Mouse (Mus musculus) C2C12 (cell line): ENCODE data around the gene Nav2. TPM values are rescaled to one million over a fixed set of nuclear protein-coding genes. Genes with fewer than 3 reads are reported as not detected.

Experiments
- H3K27me3 ChIP-seq: one replicate; pipeline ENCODE4 v1.6.1; 2011; ENCODE audit not compliant: control insufficient read depth, insufficient read depth, insufficient read length
- H3K36me3 ChIP-seq: one replicate; pipeline ENCODE4 v1.6.1; 2011; ENCODE audit not compliant: control insufficient read depth, insufficient read depth
- H3K4me3 ChIP-seq: one replicate; pipeline ENCODE4 v1.5.1; 2011; ENCODE audit warnings: mild to moderate bottlenecking, control low read depth; ENCODE audit not compliant: poor library complexity, insufficient read depth, severe bottlenecking
- H3K79me2 ChIP-seq: one replicate; pipeline ENCODE4 v1.6.1; 2011; ENCODE audit not compliant: control insufficient read depth, insufficient read depth
- H3K79me3 ChIP-seq: one replicate; pipeline ENCODE4 v1.6.1; 2011; ENCODE audit warnings: low read depth, control low read depth
- H3ac ChIP-seq: one replicate; pipeline ENCODE3; 2011; ENCODE audit warnings: low read depth; ENCODE audit not compliant: control insufficient read depth, insufficient read length
- CEBPB ChIP-seq: IDR thresholded peaks from one replicate; pipeline ENCODE4 v1.6.1; 2011; ENCODE audit warnings: low read depth, mild to moderate bottlenecking, control low read depth, moderate library complexity
- CTCF ChIP-seq: IDR thresholded peaks from one replicate; pipeline ENCODE4 v1.5.1; 2011; ENCODE audit not compliant: control insufficient read depth, insufficient read depth, insufficient read length
- FOSL1 ChIP-seq: IDR thresholded peaks from one replicate; pipeline ENCODE4 v1.8.0; 2011; ENCODE audit warnings: mild to moderate bottlenecking, low read length; ENCODE audit not compliant: poor library complexity, insufficient read depth, severe bottlenecking
- MAX ChIP-seq: IDR thresholded peaks from one replicate; pipeline ENCODE4 v1.6.1; 2011; ENCODE audit warnings: mild to moderate bottlenecking, control low read depth
- MYOD1 ChIP-seq: IDR thresholded peaks from one replicate; pipeline ENCODE4 v1.6.1; 2011; ENCODE audit warnings: low read depth; ENCODE audit not compliant: control insufficient read depth, insufficient read length
- MYOG ChIP-seq: IDR thresholded peaks from one replicate; pipeline ENCODE4 v1.6.1; 2011; ENCODE audit not compliant: control insufficient read depth, insufficient read length; ENCODE audit errors: extremely low read depth
- USF1 ChIP-seq: IDR thresholded peaks from one replicate; pipeline ENCODE4 v1.6.1; 2011; ENCODE audit warnings: low read depth, mild to moderate bottlenecking, control low read depth, moderate library complexity
- polyA plus RNA-seq: library from polyadenylated mRNA; unstranded; fragments of >200 nt; fragmentation: generic; extraction: Trizol; gene quantifications from one replicate; pipeline ENCODE4 v1.2.1, GENCODE M21; 2012; ENCODE audit warnings: missing spikeins

Nav2 gene
- polyA plus RNA-seq, 1 experiment, result 4.7 TPM

DNA sequence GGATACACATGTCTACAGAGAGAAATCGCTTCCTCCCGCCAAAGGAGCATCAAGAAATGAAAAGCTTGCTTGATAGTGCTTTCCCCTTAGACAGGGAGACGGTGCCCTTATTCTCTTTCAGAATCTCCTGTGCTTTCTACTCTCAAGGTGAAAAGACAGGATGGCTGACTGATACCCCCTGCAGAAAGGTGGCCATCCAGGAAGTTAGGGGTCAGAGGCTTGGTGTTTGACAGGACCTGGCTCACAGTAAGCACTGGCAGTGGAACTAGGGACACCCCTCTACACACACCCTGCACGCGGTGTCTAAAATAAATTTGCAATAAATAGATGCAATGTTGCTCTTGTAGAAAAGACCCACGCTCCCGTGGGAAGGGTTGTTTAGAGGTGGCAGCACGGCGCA is 723.4 kb downstream of the Nav2 start:
- H3K36me3 ChIP-seq, result no peaks in the 10 kb centered on the region
- H3K4me3 ChIP-seq, result no peak overlapping the region
- no peaks in the 10 kb centered on the region for H3K79me2 ChIP-seq
- H3K79me3 ChIP-seq, result no peaks in the 10 kb centered on the region
- TF ChIP-seq MAX (no peak), MYOG (no peak), CEBPB (no peak), CTCF (no peak), USF1 (no peak), MYOD1 (no peak), FOSL1 (no peak)
- no peak overlapping the region for H3ac ChIP-seq
- peaks cover 25% of the 10 kb centered on the region for H3K27me3 ChIP-seq

DNA sequence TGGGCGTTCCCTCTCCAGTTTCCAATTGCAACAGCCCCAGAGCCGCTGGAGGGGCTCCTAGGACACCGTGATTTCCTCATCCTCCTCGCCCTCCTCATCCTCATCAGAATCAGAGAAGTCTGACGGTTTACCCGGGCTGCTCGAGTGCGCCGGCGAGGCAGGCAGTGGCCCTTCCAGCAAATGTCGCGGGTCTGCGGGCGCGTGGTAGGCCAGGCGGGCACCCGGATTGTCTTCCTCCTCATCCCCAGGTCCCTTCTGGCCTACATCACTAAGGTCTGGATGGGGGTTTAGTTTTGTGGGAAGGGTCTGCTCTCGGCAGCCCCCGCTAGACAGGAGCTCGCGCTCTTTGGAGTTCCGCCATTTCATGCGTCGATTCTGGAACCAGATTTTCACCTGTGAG is 723.9 kb downstream of the Nav2 start:
- Histone ChIP-seq H3K27me3 (peaks cover 25% of the 10 kb centered on the region), H3K36me3 (no peaks in the 10 kb centered on the region)

DNA sequence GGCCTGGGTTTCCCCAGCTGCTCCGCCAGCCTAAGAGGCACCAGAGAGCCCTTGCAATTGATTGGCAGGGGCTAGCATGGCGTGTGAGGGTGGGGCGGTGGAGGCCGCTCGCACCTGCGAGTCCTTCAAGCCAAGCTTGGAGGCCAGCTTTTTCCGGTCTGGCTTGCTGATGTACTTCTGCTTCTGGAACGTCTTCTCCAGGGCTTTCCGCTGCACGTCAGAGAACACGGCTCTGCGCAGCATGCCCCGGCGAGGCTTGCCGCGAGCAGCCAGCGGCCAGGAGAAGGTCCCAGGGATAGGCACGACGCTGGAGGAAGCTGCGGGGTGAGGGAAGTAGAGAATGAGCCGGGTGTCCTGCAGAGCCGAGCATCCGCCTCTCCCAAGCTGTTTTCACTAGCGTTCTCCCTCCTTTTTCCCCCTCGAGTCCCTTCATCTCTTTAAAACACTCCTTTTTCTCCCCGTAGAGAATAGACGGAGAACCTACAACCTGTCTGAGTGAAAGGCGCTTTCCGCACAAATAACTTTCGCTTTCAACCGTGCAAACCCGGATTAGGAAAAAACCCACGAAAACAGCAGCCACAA is 725.0 kb downstream of the Nav2 start:
- Histone ChIP-seq H3K36me3 (no peaks in the 10 kb centered on the region), H3K79me3 (no peaks in the 10 kb centered on the region), H3K79me2 (no peaks in the 10 kb centered on the region), H3K4me3 (peak overlapping the region; percentile 12), H3K27me3 (peaks cover 25% of the 10 kb centered on the region), H3ac (no peak overlapping the region)
- TF ChIP-seq USF1, result no peak
- TF ChIP-seq MYOG, result no peak
- TF ChIP-seq MYOD1, result no peak
- no peak for TF ChIP-seq MAX
- TF ChIP-seq FOSL1, result no peak
- TF ChIP-seq CTCF, result no peak

More for the DNA sequence above, 723.9 kb downstream of the Nav2 start:
- Histone ChIP-seq H3K79me3 (no peaks in the 10 kb centered on the region), H3K4me3 (no peak overlapping the region), H3ac (no peak overlapping the region), H3K79me2 (no peaks in the 10 kb centered on the region)
- TF ChIP-seq CEBPB (no peak), MYOD1 (no peak), USF1 (no peak), MAX (no peak), FOSL1 (no peak), CTCF (no peak), MYOG (no peak)

DNA sequence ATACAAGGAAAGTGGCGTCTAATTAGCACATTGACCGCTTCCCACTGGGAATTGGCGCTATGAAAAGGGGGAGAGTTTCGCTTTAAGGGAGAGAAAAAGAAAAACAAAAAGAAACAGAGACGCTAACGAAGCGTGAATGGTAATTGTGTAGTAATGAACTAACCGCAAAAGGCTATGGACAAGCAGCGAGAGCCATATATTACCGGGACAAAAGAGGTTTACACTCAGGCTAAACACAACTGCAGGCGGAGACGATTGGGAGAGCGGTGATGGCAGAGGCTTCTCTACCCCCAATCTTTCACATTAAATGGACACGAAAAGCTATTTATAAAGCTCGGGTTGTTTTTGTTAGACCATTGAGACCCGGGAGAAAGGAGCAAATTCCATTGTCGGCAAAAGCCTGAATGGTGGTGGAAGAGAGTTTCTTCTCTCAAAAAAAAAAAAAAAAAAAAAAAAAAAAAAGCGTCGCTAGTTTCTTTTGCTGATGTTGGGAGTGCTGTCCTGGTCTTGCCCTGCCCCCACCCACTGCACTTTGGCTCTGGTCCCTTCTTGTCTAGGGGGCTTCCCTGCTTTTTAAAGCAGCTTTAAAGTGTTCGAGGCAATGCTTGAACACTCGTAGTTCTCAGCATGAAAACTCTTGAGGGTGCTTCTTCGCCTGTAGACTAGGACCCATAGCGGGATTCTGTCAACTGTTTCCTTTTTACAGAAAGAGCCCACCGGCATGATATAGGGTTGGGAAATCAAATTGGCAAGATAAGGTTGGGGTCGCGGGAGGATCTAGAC is 726.0 kb downstream of the Nav2 start:
- Histone ChIP-seq H3K79me2 (no peaks in the 10 kb centered on the region), H3K4me3 (no peak overlapping the region), H3ac (no peak overlapping the region), H3K27me3 (peaks cover 26% of the 10 kb centered on the region), H3K36me3 (no peaks in the 10 kb centered on the region), H3K79me3 (no peaks in the 10 kb centered on the region)
- TF ChIP-seq CEBPB (no peak), MYOG (no peak), MYOD1 (no peak), MAX (no peak), USF1 (no peak), FOSL1 (no peak), CTCF (no peak)

DNA sequence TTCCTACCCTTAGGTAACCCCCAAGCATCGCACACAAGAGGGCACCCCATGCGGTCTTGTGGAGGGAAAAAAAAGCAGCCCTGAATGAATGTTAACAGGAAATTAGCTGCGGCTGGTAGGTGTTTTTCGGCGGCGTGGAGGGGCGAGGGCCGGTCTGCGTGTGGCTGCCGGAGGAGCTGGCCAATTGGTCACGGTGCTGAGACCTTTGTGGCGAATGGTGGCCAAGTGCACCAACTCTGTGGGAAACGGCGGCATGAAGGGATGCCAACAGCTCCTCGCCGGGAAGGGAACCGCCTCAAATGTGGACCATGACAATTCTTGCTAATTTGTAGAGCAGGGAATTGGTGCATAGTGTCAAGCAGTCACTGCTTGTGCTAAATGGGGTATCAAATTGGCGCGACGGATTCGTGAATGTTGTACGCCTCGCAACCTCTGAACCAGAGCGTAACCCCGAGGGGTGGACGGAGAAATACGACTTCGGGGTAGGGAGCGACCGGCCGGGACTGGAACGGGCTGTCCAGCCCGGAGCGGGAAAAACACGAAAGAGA is 726.6 kb downstream of the Nav2 start:
- Histone ChIP-seq H3K36me3 (no peaks in the 10 kb centered on the region), H3ac (no peak overlapping the region), H3K79me3 (no peaks in the 10 kb centered on the region), H3K79me2 (no peaks in the 10 kb centered on the region), H3K27me3 (peaks cover 33% of the 10 kb centered on the region), H3K4me3 (no peak overlapping the region)
- TF ChIP-seq USF1 (no peak), MYOG (no peak), MAX (no peak), CTCF (no peak), CEBPB (no peak), FOSL1 (no peak), MYOD1 (no peak)
